Mouse (Mus musculus): ENCODE measurements at regions not wholly inside any gene's neighbourhood (a gene's known extent, or its start where the extent isn't known, plus 50 kb on each side); places are given as distances from the start of the nearest gene placed in this dataset.

GRCm38 (mm10) chr5:12080191-12080590 lies 162.3 kb downstream of the 4933402N22Rik start:
- H3K9ac ChIP-seq (ENCODE audit: low read length): no peak overlapping the region
- no peaks in the 10 kb centered on the region for H3K4me1 ChIP-seq (ENCODE audit: control insufficient read depth, insufficient read depth, low read length)
- ATAC-seq (ENCODE audit: insufficient read depth, low FRiP score): no peak
- H3K27ac ChIP-seq (ENCODE audit: low read length): no peak overlapping the region
- WGBS: 39% methylated on average over 1 of the region's 1 CpGs
- no peaks in the 10 kb centered on the region for H3K9me3 ChIP-seq (replicated peaks; ENCODE audit: control insufficient read depth, low read length)
- no peaks in the 10 kb centered on the region for H3K27me3 ChIP-seq (ENCODE audit: control insufficient read depth, insufficient read depth, low read length)
- no peak overlapping the region for H3K4me3 ChIP-seq (replicated peaks; ENCODE audit: low read length)
- H3K4me2 ChIP-seq (ENCODE audit: low read depth, low read length): no peak overlapping the region
- no peaks in the 10 kb centered on the region for H3K36me3 ChIP-seq (ENCODE audit: control insufficient read depth, insufficient read depth, low read length)

- Histone ChIP-seq H3K9me3 (replicated peaks; ENCODE audit: control insufficient read depth, low read length) (no peaks in the 10 kb centered on the region), H3K27ac (ENCODE audit: low read length) (no peak overlapping the region), H3K4me2 (ENCODE audit: low read depth, low read length) (no peak overlapping the region), H3K4me3 (replicated peaks; ENCODE audit: low read length) (no peak overlapping the region), H3K9ac (ENCODE audit: low read length) (no peak overlapping the region), H3K36me3 (ENCODE audit: control insufficient read depth, insufficient read depth, low read length) (no peaks in the 10 kb centered on the region), H3K27me3 (ENCODE audit: control insufficient read depth, insufficient read depth, low read length) (no peaks in the 10 kb centered on the region), H3K4me1 (ENCODE audit: control insufficient read depth, insufficient read depth, low read length) (no peaks in the 10 kb centered on the region)
- 79% methylated on average over 1 of the region's 1 CpGs for WGBS
- no peak for ATAC-seq (ENCODE audit: insufficient read depth, low FRiP score)
Observed at GRCm38 (mm10) chr5:12093680-12094079, 175.8 kb downstream of the 4933402N22Rik start.

- no peak overlapping the region for H3K9ac ChIP-seq (ENCODE audit: low read length)
- H3K36me3 ChIP-seq (ENCODE audit: control insufficient read depth, insufficient read depth, low read length): no peaks in the 10 kb centered on the region
- H3K4me2 ChIP-seq (ENCODE audit: low read depth, low read length): no peak overlapping the region
- no peaks in the 10 kb centered on the region for H3K4me1 ChIP-seq (ENCODE audit: control insufficient read depth, insufficient read depth, low read length)
- no peak overlapping the region for H3K27ac ChIP-seq (ENCODE audit: low read length)
- no peak overlapping the region for H3K4me3 ChIP-seq (replicated peaks; ENCODE audit: low read length)
- no peaks in the 10 kb centered on the region for H3K9me3 ChIP-seq (replicated peaks; ENCODE audit: control insufficient read depth, low read length)
- ATAC-seq (ENCODE audit: insufficient read depth, low FRiP score): peak; percentile 68; the same call in 1 of the 2 replicates
- WGBS: 35% methylated on average over 5 of the region's 5 CpGs
- no peaks in the 10 kb centered on the region for H3K27me3 ChIP-seq (ENCODE audit: control insufficient read depth, insufficient read depth, low read length)
Observed at GRCm38 (mm10) chr5:12116587-12117354, 198.9 kb downstream of the 4933402N22Rik start.

- Histone ChIP-seq H3K27ac (ENCODE audit: low read length) (no peak overlapping the region), H3K27me3 (ENCODE audit: control insufficient read depth, insufficient read depth, low read length) (no peaks in the 10 kb centered on the region), H3K4me2 (ENCODE audit: low read depth, low read length) (no peak overlapping the region), H3K4me3 (replicated peaks; ENCODE audit: low read length) (no peak overlapping the region), H3K9me3 (replicated peaks; ENCODE audit: control insufficient read depth, low read length) (no peaks in the 10 kb centered on the region), H3K9ac (ENCODE audit: low read length) (no peak overlapping the region), H3K4me1 (ENCODE audit: control insufficient read depth, insufficient read depth, low read length) (no peaks in the 10 kb centered on the region), H3K36me3 (ENCODE audit: control insufficient read depth, insufficient read depth, low read length) (no peaks in the 10 kb centered on the region)
- no peak for ATAC-seq (ENCODE audit: insufficient read depth, low FRiP score)
- 91% methylated on average over 5 of the region's 5 CpGs for WGBS
Observed at GRCm38 (mm10) chr5:12124935-12125334, 207.1 kb downstream of the 4933402N22Rik start.

GRCm38 (mm10) chr5:12127484-12128265 lies 209.8 kb downstream of the 4933402N22Rik start:
- no peak overlapping the region for H3K9ac ChIP-seq (ENCODE audit: low read length)
- WGBS: 62% methylated on average over 4 of the region's 4 CpGs
- H3K27me3 ChIP-seq (ENCODE audit: control insufficient read depth, insufficient read depth, low read length): no peaks in the 10 kb centered on the region
- no peaks in the 10 kb centered on the region for H3K4me1 ChIP-seq (ENCODE audit: control insufficient read depth, insufficient read depth, low read length)
- peak; percentile 40; the same call in 1 of the 2 replicates for ATAC-seq (ENCODE audit: insufficient read depth, low FRiP score)
- no peak overlapping the region for H3K4me2 ChIP-seq (ENCODE audit: low read depth, low read length)
- H3K36me3 ChIP-seq (ENCODE audit: control insufficient read depth, insufficient read depth, low read length): no peaks in the 10 kb centered on the region
- no peak overlapping the region for H3K4me3 ChIP-seq (replicated peaks; ENCODE audit: low read length)
- H3K9me3 ChIP-seq (replicated peaks; ENCODE audit: control insufficient read depth, low read length): no peaks in the 10 kb centered on the region
- no peak overlapping the region for H3K27ac ChIP-seq (ENCODE audit: low read length)

GRCm38 (mm10) chr5:12138961-12139360 lies 221.1 kb downstream of the 4933402N22Rik start:
- Histone ChIP-seq H3K36me3 (ENCODE audit: control insufficient read depth, insufficient read depth, low read length) (no peaks in the 10 kb centered on the region), H3K27ac (ENCODE audit: low read length) (no peak overlapping the region), H3K4me2 (ENCODE audit: low read depth, low read length) (no peak overlapping the region), H3K9me3 (replicated peaks; ENCODE audit: control insufficient read depth, low read length) (no peaks in the 10 kb centered on the region), H3K4me1 (ENCODE audit: control insufficient read depth, insufficient read depth, low read length) (no peaks in the 10 kb centered on the region), H3K9ac (ENCODE audit: low read length) (no peak overlapping the region), H3K27me3 (ENCODE audit: control insufficient read depth, insufficient read depth, low read length) (no peaks in the 10 kb centered on the region), H3K4me3 (replicated peaks; ENCODE audit: low read length) (no peak overlapping the region)
- no peak for ATAC-seq (ENCODE audit: insufficient read depth, low FRiP score)

GRCm38 (mm10) chr5:12153295-12153694 lies 229.9 kb upstream of the Sema3d start:
- Histone ChIP-seq H3K27me3 (ENCODE audit: control insufficient read depth, insufficient read depth, low read length) (no peaks in the 10 kb centered on the region), H3K27ac (ENCODE audit: low read length) (no peak overlapping the region), H3K4me3 (replicated peaks; ENCODE audit: low read length) (no peak overlapping the region), H3K4me1 (ENCODE audit: control insufficient read depth, insufficient read depth, low read length) (no peaks in the 10 kb centered on the region), H3K9ac (ENCODE audit: low read length) (no peak overlapping the region), H3K9me3 (replicated peaks; ENCODE audit: control insufficient read depth, low read length) (no peaks in the 10 kb centered on the region), H3K36me3 (ENCODE audit: control insufficient read depth, insufficient read depth, low read length) (no peaks in the 10 kb centered on the region), H3K4me2 (ENCODE audit: low read depth, low read length) (no peak overlapping the region)
- no peak for ATAC-seq (ENCODE audit: insufficient read depth, low FRiP score)
- WGBS: 40% methylated on average over 4 of the region's 4 CpGs

GRCm38 (mm10) chr5:12154551-12155091 lies 228.6 kb upstream of the Sema3d start:
- Histone ChIP-seq H3K27me3 (ENCODE audit: control insufficient read depth, insufficient read depth, low read length) (no peaks in the 10 kb centered on the region), H3K4me2 (ENCODE audit: low read depth, low read length) (no peak overlapping the region), H3K9me3 (replicated peaks; ENCODE audit: control insufficient read depth, low read length) (no peaks in the 10 kb centered on the region), H3K27ac (ENCODE audit: low read length) (no peak overlapping the region), H3K36me3 (ENCODE audit: control insufficient read depth, insufficient read depth, low read length) (no peaks in the 10 kb centered on the region), H3K4me1 (ENCODE audit: control insufficient read depth, insufficient read depth, low read length) (no peaks in the 10 kb centered on the region), H3K4me3 (replicated peaks; ENCODE audit: low read length) (no peak overlapping the region), H3K9ac (ENCODE audit: low read length) (no peak overlapping the region)
- ATAC-seq (ENCODE audit: insufficient read depth, low FRiP score): no peak
- 49% methylated on average over 3 of the region's 3 CpGs for WGBS

- H3K4me2 ChIP-seq (ENCODE audit: low read depth, low read length): no peak overlapping the region
- no peak for ATAC-seq (ENCODE audit: insufficient read depth, low FRiP score)
- 33% methylated on average over 1 of the region's 1 CpGs for WGBS
Observed at GRCm38 (mm10) chr5:12191681-12192080, 191.5 kb upstream of the Sema3d start.

More at GRCm38 (mm10) chr5:12191681-12192080, 191.5 kb upstream of the Sema3d start:
- H3K9me3 ChIP-seq (replicated peaks; ENCODE audit: control insufficient read depth, low read length): no peaks in the 10 kb centered on the region
- no peak overlapping the region for H3K27ac ChIP-seq (ENCODE audit: low read length)
- no peaks in the 10 kb centered on the region for H3K27me3 ChIP-seq (ENCODE audit: control insufficient read depth, insufficient read depth, low read length)
- no peak overlapping the region for H3K9ac ChIP-seq (ENCODE audit: low read length)
- H3K36me3 ChIP-seq (ENCODE audit: control insufficient read depth, insufficient read depth, low read length): no peaks in the 10 kb centered on the region
- no peaks in the 10 kb centered on the region for H3K4me1 ChIP-seq (ENCODE audit: control insufficient read depth, insufficient read depth, low read length)
- no peak overlapping the region for H3K4me3 ChIP-seq (replicated peaks; ENCODE audit: low read length)
